Mouse (Mus musculus) ovary, adult 2 months (tissue): ENCODE data around the gene Zfp804b. TPM values are rescaled to one million over a fixed set of nuclear protein-coding genes. Genes with fewer than 3 reads are reported as not detected.

Experiments used
- polyA plus RNA-seq: library from polyadenylated mRNA; depleted of rRNA; stranded (reverse); fragments of >200 nt; gene quantifications from 2 replicates; pipeline ENCODE4 v1.2.3, GENCODE M21; 2012; rRNA removed

Gene Zfp804b
- 0.09 and 0.16 TPM in 2 replicates for polyA plus RNA-seq

GRCm38 (mm10) chr5:7344145-7345010 lies at the start of gene Zfp804b:
Gene Zfp804b, minus strand, starts transcription at chr5:7344756.

DNA sequence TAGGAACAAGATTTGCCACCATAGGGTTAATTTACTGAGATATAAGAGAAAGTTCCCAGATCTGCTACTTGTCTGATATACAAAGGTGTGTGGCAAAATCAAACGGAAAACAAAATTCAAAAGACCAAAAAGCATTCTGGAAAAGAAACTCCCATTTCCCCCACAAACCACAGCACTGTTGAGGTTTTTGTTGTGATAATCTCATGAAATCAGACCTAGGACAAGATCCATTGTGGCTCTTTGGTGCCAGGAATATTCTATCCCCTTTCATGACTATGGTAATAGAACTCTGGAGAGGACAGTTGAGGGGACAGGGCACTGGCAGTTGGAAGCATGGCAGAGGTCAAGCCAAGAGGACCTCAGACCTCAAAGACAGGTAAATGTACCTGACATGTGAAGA lies 40.7 kb downstream of the Zfp804b start, which contains the start of gene Tex47:
Tex47 (plus strand) TSS at position 301 of the 400 bp plus-strand sequence.

Other genes starting within 250 kb of the Zfp804b start
- not detected in 2 replicates for gene Tex47, start 40.6 kb downstream of the Zfp804b start, polyA plus RNA-seq